Mouse (Mus musculus) forebrain, embryonic 11.5 days (tissue): Measurements from ENCODE around the gene Cbfb. TPM values are rescaled to one million over a fixed set of nuclear protein-coding genes. Genes with fewer than 3 reads are reported as not detected.
A peak's percentile ranks its signal among the peaks of the same experiment; 100 is the strongest.
"Not testable (repeated sequence)": the region's sequence is repeated elsewhere in the genome, so short reads cannot be mapped to it uniquely, and the experiment has no call there.

ENCODE experiments used
- ATAC-seq: fragments of 200-750 bp; cut with Nextera tagmentation; replicated peaks from 2 replicates; pipeline ENCODE4 v1.8.0; 2017; ENCODE audit warnings: moderate TSS enrichment; ENCODE audit not compliant: low FRiP score
- DNase-seq: peaks from one replicate; pipeline ENCODE4 v3.0.0-alpha.2; 2017; ENCODE audit warnings: low spot score
- H3K27ac ChIP-seq: fragments of 300-500 bp; sonication (generic); 2 replicates; pipeline ENCODE4 v1.5.1; 2014; ENCODE audit warnings: low read depth, low read length
- H3K27me3 ChIP-seq: fragments of 300-500 bp; sonication (generic); 2 replicates; pipeline ENCODE4 v1.6.1; 2014; ENCODE audit warnings: mild to moderate bottlenecking, low read length, mixed read lengths; ENCODE audit not compliant: control insufficient read depth, insufficient read depth
- H3K36me3 ChIP-seq: fragments of 300-500 bp; sonication (generic); 2 replicates; pipeline ENCODE4 v1.6.1; 2014; ENCODE audit warnings: mild to moderate bottlenecking, low read length, moderate library complexity, mixed read lengths; ENCODE audit not compliant: control insufficient read depth, insufficient read depth
- H3K4me1 ChIP-seq: fragments of 300-500 bp; sonication (generic); replicated peaks from 2 replicates; pipeline ENCODE4 v1.6.1; 2014; ENCODE audit warnings: low read length, mixed read lengths; ENCODE audit not compliant: control insufficient read depth, insufficient read depth
- H3K4me2 ChIP-seq: fragments of 300-500 bp; sonication (generic); 2 replicates; pipeline ENCODE4 v1.6.1; 2014; ENCODE audit warnings: low read depth, mild to moderate bottlenecking, low read length, moderate library complexity, mixed read lengths; ENCODE audit not compliant: severe bottlenecking
- H3K4me3 ChIP-seq: fragments of 300-500 bp; sonication (generic); 2 replicates; pipeline ENCODE4 v1.5.1; 2014; ENCODE audit warnings: low read depth, low read length
- H3K9ac ChIP-seq: fragments of 300-500 bp; sonication (generic); 2 replicates; pipeline ENCODE4 v1.6.1; 2014; ENCODE audit warnings: low read length
- H3K9me3 ChIP-seq: fragments of 300-500 bp; sonication (generic); 2 replicates; pipeline ENCODE4 v1.6.1; 2016; ENCODE audit warnings: low read length, mixed read lengths; ENCODE audit not compliant: control insufficient read depth
- WGBS: fragments of 180-500 bp; shearing (Covaris S2); extraction: QIAGEN DNeasy Blood & Tissue Kit; methylation state at CpG from one replicate; pipeline ENCODE4 v1.1.7; 2014; 5-methylcytosine and 5-hydroxymethylcytosine counted together
- polyA plus RNA-seq: library from polyadenylated mRNA; unstranded; fragments of >200 nt; fragmentation: Nextera tagmentation; extraction: Ambion mirVana; gene quantifications from 2 replicates; pipeline ENCODE4 v1.2.1, GENCODE M21; 2014

Cbfb gene
- polyA plus RNA-seq, 1 experiment from 2014 or later: 67.9 TPM

- H3K36me3 ChIP-seq: no peaks in the 10 kb centered on the region; the same call in 1 of the 2 replicates
- no peak for DNase-seq
- H3K4me3 ChIP-seq: peak overlapping the region; percentile 96
- H3K27me3 ChIP-seq: no peaks in the 10 kb centered on the region
- peak overlapping the region; percentile 97; the same call in 1 of the 2 replicates for H3K9ac ChIP-seq
- 4% methylated on average over 5 of the region's 5 CpGs for WGBS
- H3K27ac ChIP-seq: peak overlapping the region; percentile 39; the same call in 1 of the 2 replicates
- H3K9me3 ChIP-seq: no peaks in the 10 kb centered on the region
- peak overlapping the region; percentile 48 for H3K4me2 ChIP-seq
- no peak for ATAC-seq
- H3K4me1 ChIP-seq: no peaks in the 10 kb centered on the region
Observed at GRCm38 (mm10) chr8:105170041-105170380, 463 bp upstream of the Cbfb start.

GRCm38 (mm10) chr8:105171116-105172002, 885 bp downstream of the Cbfb start:
- peak overlapping the region; percentile 97 for H3K9ac ChIP-seq

GRCm38 (mm10) chr8:105172003-105172362, 1.5 kb downstream of the Cbfb start:
- peak overlapping the region; percentile 96 for H3K4me3 ChIP-seq
- peak overlapping the region; percentile 97 for H3K9ac ChIP-seq
- DNase-seq (no peak), ATAC-seq (no peak)
- H3K27ac ChIP-seq: no peak overlapping the region
- H3K4me1 ChIP-seq: no peaks in the 10 kb centered on the region
- H3K36me3 ChIP-seq: peaks cover 4% of the 10 kb centered on the region; the same call in 1 of the 2 replicates
- no peaks in the 10 kb centered on the region for H3K9me3 ChIP-seq
- H3K4me2 ChIP-seq: peak overlapping the region; percentile 48
- no peaks in the 10 kb centered on the region for H3K27me3 ChIP-seq
- WGBS: 36% methylated on average over 6 of the region's 6 CpGs

More at GRCm38 (mm10) chr8:105171116-105172002, 885 bp downstream of the Cbfb start:
- WGBS: under 1% methylated on average over 69 of the region's 92 CpGs
- Histone ChIP-seq H3K4me2 (peak overlapping the region; percentile 48), H3K9me3 (no peaks in the 10 kb centered on the region), H3K27me3 (no peaks in the 10 kb centered on the region), H3K27ac (peak overlapping the region; percentile 97), H3K4me3 (peak overlapping the region; percentile 96), H3K4me1 (no peaks in the 10 kb centered on the region), H3K36me3 (peaks cover 1% of the 10 kb centered on the region; the same call in 1 of the 2 replicates)
- DNase-seq (peak; percentile 79), ATAC-seq (peak; percentile 42)

GRCm38 (mm10) chr8:105175287-105175686, 4.8 kb downstream of the Cbfb start:
- H3K27ac ChIP-seq, H3K4me2 ChIP-seq, H3K9me3 ChIP-seq, ATAC-seq, H3K36me3 ChIP-seq, H3K4me3 ChIP-seq, H3K4me1 ChIP-seq, H3K27me3 ChIP-seq, DNase-seq, H3K9ac ChIP-seq: not testable (repeated sequence)
- 97% methylated on average over 3 of the region's 3 CpGs for WGBS

- Histone ChIP-seq H3K27ac (no peak overlapping the region), H3K4me3 (no peak overlapping the region), H3K36me3 (peaks cover 4% of the 10 kb centered on the region; the same call in 1 of the 2 replicates), H3K9me3 (no peaks in the 10 kb centered on the region), H3K9ac (no peak overlapping the region), H3K27me3 (no peaks in the 10 kb centered on the region), H3K4me2 (no peak overlapping the region), H3K4me1 (no peaks in the 10 kb centered on the region)
- ATAC-seq (no peak), DNase-seq (no peak)
- WGBS: 90% methylated on average over 6 of the region's 6 CpGs
Observed at GRCm38 (mm10) chr8:105178211-105178800, 7.8 kb downstream of the Cbfb start.

GRCm38 (mm10) chr8:105182201-105182600, 11.7 kb downstream of the Cbfb start:
- 89% methylated on average over 1 of the region's 1 CpGs for WGBS
- H3K4me2 ChIP-seq: no peak overlapping the region
- H3K4me1 ChIP-seq: no peaks in the 10 kb centered on the region; the same call in 1 of the 2 replicates
- no peak overlapping the region for H3K4me3 ChIP-seq
- H3K9ac ChIP-seq: no peak overlapping the region
- no peaks in the 10 kb centered on the region for H3K27me3 ChIP-seq
- H3K9me3 ChIP-seq: no peaks in the 10 kb centered on the region
- no peaks in the 10 kb centered on the region for H3K36me3 ChIP-seq
- DNase-seq: no peak
- ATAC-seq: no peak
- H3K27ac ChIP-seq: no peak overlapping the region

GRCm38 (mm10) chr8:105186467-105187005, 16.1 kb downstream of the Cbfb start:
- Histone ChIP-seq H3K9ac (no peak overlapping the region), H3K4me1 (no peaks in the 10 kb centered on the region; the same call in 1 of the 2 replicates), H3K9me3 (no peaks in the 10 kb centered on the region), H3K4me3 (no peak overlapping the region), H3K4me2 (no peak overlapping the region), H3K27ac (no peak overlapping the region), H3K27me3 (no peaks in the 10 kb centered on the region), H3K36me3 (no peaks in the 10 kb centered on the region)
- DNase-seq (no peak), ATAC-seq (no peak)
- WGBS: 78% methylated on average over 1 of the region's 1 CpGs

GRCm38 (mm10) chr8:105192182-105192581, 21.7 kb downstream of the Cbfb start:
- 94% methylated on average over 5 of the region's 5 CpGs for WGBS
- Histone ChIP-seq H3K36me3 (peaks cover 5% of the 10 kb centered on the region; the same call in 1 of the 2 replicates), H3K4me1 (no peaks in the 10 kb centered on the region), H3K27me3 (no peaks in the 10 kb centered on the region), H3K27ac (no peak overlapping the region), H3K9ac (no peak overlapping the region), H3K4me3 (no peak overlapping the region), H3K9me3 (no peaks in the 10 kb centered on the region), H3K4me2 (no peak overlapping the region)
- ATAC-seq (no peak), DNase-seq (no peak)
